Mouse (Mus musculus) right cerebral cortex, adult 18-20 months (tissue): ENCODE data around the gene R3hdm4.

ENCODE experiments used
- DNase-seq: peaks from one replicate; pipeline ENCODE4 v3.0.0; 2022; ENCODE audit warnings: mixed read lengths

The R3hdm4 gene

DNA sequence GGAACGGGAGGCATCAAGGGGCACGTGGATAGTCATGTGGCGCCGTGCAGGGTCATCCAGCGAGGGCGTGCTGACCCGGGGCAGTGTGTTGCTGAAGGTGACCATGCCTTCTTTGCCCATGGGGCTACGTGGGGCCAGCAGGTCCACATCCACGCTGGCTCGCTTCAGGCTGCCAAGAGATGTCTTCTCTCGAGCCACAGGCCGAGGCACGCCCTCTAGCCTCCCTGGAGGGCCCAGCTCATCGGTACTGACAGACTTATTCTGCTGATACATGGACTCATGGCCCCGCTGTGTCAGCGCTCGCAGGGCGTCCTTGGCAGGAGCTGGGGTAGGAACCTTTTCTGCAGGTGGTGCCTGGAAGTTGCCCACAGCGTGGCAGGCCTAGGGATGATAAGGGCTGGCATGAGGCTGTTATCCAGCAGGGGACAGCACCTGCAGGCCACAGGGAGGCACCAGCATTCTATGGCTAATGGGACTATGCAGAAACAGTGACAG lies 55.2 kb downstream of the R3hdm4 start:
- no peak for DNase-seq

DNA sequence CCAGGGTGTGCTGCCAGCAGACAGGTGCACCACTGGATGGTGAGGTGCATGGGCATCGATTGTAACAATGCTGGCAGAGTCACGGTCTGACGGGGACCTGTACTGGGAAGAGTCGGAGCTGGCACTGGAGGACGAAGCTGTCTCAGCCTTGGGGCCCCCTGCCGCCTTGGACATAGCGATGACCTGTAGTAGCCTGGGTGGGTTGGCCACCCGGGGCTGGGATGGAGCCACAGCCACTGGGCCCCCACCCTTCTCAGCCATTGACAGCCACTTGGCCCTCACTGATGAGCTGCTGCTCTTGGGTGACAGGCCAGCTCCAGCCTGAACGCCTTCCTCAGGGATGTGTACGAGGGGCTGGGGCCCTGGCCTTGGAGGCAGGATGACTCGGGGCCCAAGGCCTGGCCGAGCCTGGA lies 55.8 kb downstream of the R3hdm4 start:
- DNase-seq: no peak

DNA sequence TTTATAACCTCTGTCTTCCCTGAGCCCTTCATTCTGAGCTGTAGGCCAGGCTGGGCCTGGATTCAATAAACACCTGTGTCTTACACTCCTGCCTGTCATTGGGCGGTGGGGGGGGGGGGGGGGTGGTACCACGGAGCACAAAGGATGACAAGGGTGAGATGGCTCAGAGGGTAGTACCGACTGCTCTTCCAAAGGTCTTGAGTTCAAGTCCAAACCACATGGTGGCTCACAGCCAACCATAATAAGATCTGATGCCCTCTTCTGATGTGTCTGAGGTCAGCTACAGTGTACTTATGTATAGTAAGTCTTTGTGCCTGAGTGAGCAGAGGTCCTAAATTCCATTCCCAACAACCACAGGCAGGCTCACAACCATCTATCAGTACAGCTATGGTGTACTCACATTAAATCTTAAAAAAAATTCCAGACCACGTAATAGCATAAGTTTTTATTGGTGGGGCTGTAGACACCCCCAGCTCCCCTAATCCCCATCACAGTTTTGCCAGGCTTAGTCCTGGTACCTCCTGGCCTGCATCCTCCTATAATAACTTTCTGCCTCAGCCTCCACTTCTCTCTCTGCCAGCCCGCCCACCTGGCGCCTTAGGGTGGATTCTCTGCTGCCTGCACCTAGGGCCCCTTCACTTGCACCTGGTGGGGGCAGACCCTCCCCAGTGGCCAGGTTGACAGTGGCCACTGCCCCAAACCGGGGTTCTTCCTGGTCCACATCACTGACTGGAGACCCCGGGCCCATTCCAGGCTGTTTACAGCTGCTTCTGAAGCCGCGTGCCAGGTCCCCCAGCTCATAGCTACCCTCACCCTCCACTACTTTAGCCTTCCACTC lies 56.4 kb downstream of the R3hdm4 start:
- DNase-seq: no peak

DNA sequence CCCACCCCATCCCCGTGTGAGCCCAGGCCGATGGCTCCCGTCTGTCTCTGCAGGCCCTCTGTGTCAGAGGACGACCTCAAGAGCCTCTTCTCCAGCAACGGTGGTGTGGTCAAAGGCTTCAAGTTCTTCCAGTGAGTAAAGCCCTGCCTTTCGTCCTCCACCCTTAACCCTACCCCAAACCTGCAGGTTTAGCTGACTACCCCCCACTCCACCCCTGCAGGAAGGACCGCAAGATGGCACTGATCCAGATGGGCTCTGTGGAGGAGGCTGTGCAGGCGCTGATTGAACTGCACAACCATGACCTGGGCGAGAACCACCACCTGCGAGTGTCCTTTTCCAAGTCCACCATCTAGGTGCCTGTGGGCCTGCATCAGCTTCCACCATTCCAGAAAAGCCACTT lies 58.1 kb downstream of the R3hdm4 start:
- DNase-seq: no peak

DNA sequence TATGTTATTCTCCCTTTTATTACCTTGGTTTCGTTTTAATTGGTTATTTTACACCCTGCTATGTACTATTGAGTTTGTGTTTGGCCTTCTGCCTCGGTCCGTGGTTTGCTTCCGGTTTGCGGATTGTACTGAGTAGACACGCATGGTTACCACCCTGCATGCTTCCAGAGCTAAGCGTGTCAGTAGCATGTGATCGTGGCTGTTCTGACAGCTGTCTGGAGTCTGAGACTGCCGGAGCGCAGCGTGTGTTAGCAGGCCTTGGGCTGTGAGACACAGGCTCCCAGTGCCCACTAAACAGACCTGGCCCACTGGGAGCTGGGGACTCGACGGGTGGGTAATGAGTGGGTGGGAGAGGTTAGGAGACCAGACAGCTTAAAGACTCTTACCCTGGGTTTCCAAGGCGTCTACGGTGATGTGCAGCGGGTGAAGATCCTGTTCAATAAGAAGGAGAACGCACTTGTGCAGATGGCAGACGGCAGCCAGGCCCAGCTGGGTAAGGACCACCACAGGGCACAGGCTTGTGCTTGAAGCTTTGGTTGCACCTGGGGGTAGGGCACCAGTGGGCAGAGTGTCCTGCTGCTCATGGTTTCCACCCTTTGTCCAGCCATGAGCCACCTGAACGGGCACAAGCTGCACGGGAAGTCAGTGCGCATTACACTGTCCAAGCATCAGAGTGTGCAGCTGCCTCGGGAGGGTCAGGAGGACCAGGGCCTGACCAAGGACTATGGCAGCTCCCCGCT lies 58.8 kb downstream of the R3hdm4 start:
- no peak for DNase-seq

DNA sequence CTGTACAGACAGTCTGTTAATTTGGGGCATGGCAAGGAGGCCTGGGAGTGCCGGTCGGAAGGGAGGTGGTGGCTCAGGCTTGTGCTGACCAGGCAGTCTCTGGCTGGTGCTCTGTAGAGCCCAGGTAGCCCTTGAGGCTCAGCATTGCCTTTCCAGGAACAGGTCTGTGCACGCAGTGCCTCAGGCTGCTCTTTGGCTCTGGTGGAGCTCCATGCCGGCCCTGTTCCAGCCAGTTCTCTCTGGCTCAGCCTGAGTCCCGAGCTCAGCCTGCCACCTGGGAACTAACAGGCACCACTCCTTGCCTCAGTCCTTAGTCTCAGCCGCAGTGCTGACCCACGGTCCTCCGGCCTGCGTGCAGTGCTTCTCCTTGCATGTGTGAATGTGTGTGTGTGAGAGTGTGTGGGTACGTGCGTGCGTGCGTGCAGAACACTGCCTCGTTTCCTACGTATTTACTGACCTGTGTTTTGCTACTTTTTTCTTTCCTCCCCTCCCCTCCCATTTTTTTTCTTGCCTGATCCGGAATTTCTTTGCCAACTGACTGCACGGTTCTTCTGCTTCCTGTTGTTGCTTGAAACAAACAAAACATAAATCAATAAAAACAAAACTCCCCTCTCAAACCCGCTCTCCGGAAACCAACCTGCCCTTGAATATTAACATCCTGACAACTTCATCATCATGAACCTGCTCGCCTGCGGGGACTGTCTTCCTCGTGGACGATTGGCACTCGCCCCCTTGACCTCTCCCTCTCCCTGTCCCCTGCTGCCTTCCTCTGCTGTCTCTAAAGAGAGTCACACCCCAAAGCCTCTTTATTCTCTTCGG lies 59.6 kb downstream of the R3hdm4 start:
- DNase-seq: no peak

DNA sequence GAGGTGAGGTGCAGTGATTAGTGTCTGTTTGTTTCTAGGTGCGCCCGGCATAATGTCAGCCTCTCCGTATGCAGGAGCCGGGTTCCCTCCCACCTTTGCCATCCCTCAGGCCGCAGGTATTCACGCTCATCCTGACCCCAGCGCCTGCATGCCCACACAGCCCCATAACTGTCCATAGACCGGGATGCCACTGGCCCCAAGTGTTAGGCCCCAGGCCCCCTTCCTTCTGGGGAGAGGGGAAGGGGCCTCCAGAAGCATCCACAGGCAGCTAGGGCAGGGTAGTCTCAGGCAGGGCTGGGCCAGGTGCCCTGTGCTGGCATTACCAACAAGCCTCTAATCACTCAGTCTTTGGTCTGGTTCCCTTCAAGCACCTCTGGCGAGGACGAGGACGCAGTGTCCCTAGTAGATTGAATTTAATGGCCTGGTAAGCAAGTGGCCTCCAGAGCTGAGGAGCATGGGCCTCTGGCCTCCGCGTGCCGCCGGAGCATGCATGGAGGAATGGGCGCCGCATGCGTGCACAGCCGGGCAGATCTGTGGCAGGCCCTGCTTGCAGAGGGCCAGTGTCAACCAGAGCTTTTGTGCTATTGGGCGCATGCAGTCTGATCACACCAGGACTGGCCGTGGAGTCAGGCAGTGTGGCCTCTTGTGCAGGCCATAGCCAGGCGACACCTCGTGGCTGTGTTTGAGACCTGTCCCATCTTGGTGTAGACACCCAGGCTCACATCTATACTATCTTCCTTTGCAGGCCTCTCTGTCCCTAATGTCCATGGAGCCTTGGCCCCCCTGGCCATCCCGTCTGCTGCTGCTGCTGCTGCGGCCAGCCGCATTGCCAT lies 60.7 kb downstream of the R3hdm4 start:
- no peak for DNase-seq
